Mouse (Mus musculus): ENCODE results near the gene Gk2.

The Gk2 gene

GRCm38 (mm10) chr5:97456816-97457215 is at the start of gene Gk2:
Gene Gk2, minus strand, starts transcription at chr5:97457021.
- no peak for DNase-seq (ENCODE audit: extremely low read depth, low read depth, low spot score)

GRCm38 (mm10) chr5:97498041-97498440 is 41.2 kb upstream of the Gk2 start:
- no peak for DNase-seq (ENCODE audit: extremely low read depth, low read depth, low spot score)

- DNase-seq (ENCODE audit: extremely low read depth, low read depth, low spot score): no peak
These were observed 38.8 kb upstream of the Gk2 start for GRCm38 (mm10) chr5:97495488-97496092.

- no peak for DNase-seq (ENCODE audit: extremely low read depth, low read depth, low spot score)
These were observed 36.6 kb upstream of the Gk2 start for GRCm38 (mm10) chr5:97493421-97493820.

- no peak for DNase-seq (ENCODE audit: extremely low read depth, low read depth, low spot score)
These were observed 29.3 kb upstream of the Gk2 start for GRCm38 (mm10) chr5:97486141-97486540.

GRCm38 (mm10) chr5:97479991-97480390 is 23.2 kb upstream of the Gk2 start:
- no peak for DNase-seq (ENCODE audit: extremely low read depth, low read depth, low spot score)

- DNase-seq (ENCODE audit: extremely low read depth, low read depth, low spot score): no peak
These were observed 10.4 kb upstream of the Gk2 start for GRCm38 (mm10) chr5:97467246-97467645.

GRCm38 (mm10) chr5:97466430-97467158 is 9.8 kb upstream of the Gk2 start:
- DNase-seq (ENCODE audit: extremely low read depth, low read depth, low spot score): no peak

- DNase-seq (ENCODE audit: extremely low read depth, low read depth, low spot score): no peak
These were observed 9.1 kb upstream of the Gk2 start for GRCm38 (mm10) chr5:97465956-97466355.

GRCm38 (mm10) chr5:97462856-97463255 is 6.0 kb upstream of the Gk2 start:
- DNase-seq (ENCODE audit: extremely low read depth, low read depth, low spot score): no peak

GRCm38 (mm10) chr5:97451451-97451850 is 5.4 kb downstream of the Gk2 start:
- no peak for DNase-seq (ENCODE audit: extremely low read depth, low read depth, low spot score)

GRCm38 (mm10) chr5:97444191-97444590 is 12.6 kb downstream of the Gk2 start:
- DNase-seq (ENCODE audit: extremely low read depth, low read depth, low spot score): no peak

GRCm38 (mm10) chr5:97432512-97432911 is 24.3 kb downstream of the Gk2 start:
- DNase-seq (ENCODE audit: extremely low read depth, low read depth, low spot score): no peak

GRCm38 (mm10) chr5:97429976-97430375 is 26.8 kb downstream of the Gk2 start:
- no peak for DNase-seq (ENCODE audit: extremely low read depth, low read depth, low spot score)

GRCm38 (mm10) chr5:97421669-97422068 is 35.2 kb downstream of the Gk2 start:
- no peak for DNase-seq (ENCODE audit: extremely low read depth, low read depth, low spot score)

- DNase-seq (ENCODE audit: extremely low read depth, low read depth, low spot score): no peak
These were observed 39.6 kb downstream of the Gk2 start for GRCm38 (mm10) chr5:97417185-97417584.

GRCm38 (mm10) chr5:97415837-97416236 is 41.0 kb downstream of the Gk2 start:
- DNase-seq (ENCODE audit: extremely low read depth, low read depth, low spot score): no peak

GRCm38 (mm10) chr5:97413716-97414115 is 43.1 kb downstream of the Gk2 start:
- no peak for DNase-seq (ENCODE audit: extremely low read depth, low read depth, low spot score)

GRCm38 (mm10) chr5:97410190-97410589 is 46.6 kb downstream of the Gk2 start:
- DNase-seq (ENCODE audit: extremely low read depth, low read depth, low spot score): no peak

- no peak for DNase-seq (ENCODE audit: extremely low read depth, low read depth, low spot score)
These were observed 47.6 kb downstream of the Gk2 start for GRCm38 (mm10) chr5:97409234-97409704.

Data from fat pad, adult 2 months (tissue).